Mouse (Mus musculus): ENCODE results near the gene Stab1. TPM values are rescaled to one million over a fixed set of nuclear protein-coding genes. Genes with fewer than 3 reads are reported as not detected.

Stab1 gene
- polyA plus RNA-seq, 1 experiment from 2014 or later = 18.5 TPM

DNA sequence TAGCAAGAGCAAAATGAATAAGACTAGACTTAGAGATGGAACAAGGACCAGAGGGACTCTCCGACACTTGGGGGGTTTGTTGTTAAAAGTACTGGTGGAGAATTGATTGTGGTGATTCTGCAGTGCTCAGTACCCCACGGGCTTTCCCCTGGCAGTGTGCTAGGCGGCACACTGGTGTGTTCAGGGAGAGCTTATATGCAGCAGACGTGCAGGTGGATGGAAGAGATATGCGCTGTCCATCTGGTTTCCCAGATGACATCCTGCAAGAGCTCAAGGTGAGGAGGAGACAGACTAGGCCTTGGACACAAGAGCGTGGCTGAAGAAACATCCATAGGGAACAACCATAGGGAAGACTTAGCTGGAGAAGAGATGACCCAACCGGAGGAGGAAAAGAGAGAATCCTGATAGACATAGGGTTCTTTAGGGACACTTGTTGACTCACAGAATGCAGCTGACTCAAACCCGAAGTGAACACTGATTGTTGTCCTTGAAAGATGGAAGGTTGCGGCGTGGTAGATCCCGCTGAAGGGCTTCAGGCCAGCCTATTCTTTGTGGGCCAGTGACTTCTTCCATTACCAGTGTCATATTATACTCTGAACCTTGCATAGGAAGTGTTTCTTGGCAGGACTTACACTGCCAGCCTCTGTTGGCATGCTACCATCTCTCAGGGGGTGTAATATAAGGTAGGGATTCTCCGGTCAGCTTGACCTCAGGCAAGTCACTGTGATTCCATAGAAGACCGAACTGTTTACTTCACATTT lies 38.8 kb upstream of the Stab1 start:
- 64% methylated on average over 13 of the region's 13 CpGs for WGBS (ENCODE audit: insufficient replicate concordance)
- H3K4me3 ChIP-seq (replicated peaks) = peak overlapping the region; percentile 81
- ATAC-seq (ENCODE audit: low read depth) (peak; percentile 71), DNase-seq (peak; percentile 58)
- H3K9me3 ChIP-seq (replicated peaks) = no peaks in the 10 kb centered on the region
- H3K9ac ChIP-seq = peak overlapping the region; percentile 91
- peaks cover 25% of the 10 kb centered on the region for H3K36me3 ChIP-seq
- H3K27ac ChIP-seq = peak overlapping the region; percentile 88
- H3K4me1 ChIP-seq (replicated peaks) = peaks cover 63% of the 10 kb centered on the region
- H3K27me3 ChIP-seq = no peaks in the 10 kb centered on the region
- peak overlapping the region; percentile 80 for H3K4me2 ChIP-seq

DNA sequence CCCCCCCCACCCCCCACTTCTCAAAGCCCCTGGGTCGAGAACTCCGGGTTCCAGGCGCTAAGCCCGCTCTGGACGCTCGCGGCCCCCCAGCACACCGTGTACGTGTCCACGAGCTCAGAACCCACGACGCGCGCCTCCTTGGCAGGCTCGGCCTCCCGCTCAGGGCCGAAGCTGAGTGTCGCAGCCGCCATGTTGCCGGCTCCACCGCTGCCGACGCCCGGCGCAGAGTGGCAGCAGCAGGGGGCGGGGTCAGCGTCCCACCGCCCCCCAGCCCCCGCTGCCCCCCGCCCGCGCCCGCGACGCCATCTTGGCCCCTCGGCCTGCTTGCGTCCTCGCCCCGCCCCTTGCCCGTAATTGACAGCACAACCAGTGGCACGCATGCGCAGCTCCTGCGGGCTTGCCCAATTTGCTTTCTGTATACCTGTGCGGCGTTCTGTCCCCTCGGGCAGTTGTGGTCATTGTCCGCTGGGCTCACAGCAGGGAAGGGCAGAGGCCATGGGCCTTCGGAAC lies 38.1 kb upstream of the Stab1 start:
- ATAC-seq (ENCODE audit: low read depth) = peak; percentile 77

DNA sequence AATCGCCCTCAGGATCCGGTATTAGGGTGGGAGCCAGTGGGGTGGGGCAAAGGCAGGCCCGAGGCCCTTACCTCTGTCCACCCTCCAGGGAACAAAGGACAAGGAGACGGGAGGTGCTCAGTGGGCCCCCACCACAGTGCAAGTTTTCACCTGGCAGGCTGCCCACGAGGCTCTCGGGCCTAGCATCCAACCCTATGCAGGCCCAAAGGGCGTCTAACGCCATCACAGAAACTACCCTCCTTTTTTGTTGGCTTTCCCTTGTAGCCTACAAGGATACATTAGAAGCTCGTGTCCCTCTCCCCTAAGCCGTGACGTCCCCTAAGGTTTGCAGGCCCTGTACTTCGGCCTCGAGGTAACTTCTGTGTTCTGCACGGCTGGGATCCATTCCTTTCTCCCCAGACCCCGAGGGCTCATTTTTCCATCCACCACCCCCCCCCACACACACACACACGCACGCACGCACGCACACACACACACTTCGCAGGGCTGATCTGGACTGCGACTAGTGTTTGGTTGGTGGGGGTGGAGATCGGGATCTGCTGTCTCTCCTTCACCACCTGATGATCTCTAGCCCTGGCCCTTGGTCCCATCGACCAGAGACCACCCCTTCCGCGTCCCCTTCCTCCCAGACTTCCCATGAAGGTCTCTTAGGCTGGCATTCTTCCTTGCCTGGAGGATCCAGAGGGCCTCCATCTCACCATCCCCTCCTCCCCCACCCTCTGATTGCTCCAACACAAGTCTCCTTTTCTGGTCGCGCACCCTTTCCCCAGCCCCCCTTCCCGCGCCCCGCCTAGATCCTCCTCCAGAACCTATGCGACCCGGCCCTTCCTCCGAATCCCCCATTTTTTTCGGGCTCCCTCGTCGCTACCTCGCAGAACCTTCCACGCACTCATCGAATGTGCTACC lies 37.4 kb upstream of the Stab1 start:
- H3K9ac ChIP-seq = peak overlapping the region; percentile 91
- peak overlapping the region; percentile 88 for H3K27ac ChIP-seq
- H3K9me3 ChIP-seq (replicated peaks) = no peaks in the 10 kb centered on the region
- H3K36me3 ChIP-seq = peaks cover 38% of the 10 kb centered on the region
- H3K4me3 ChIP-seq (replicated peaks) = peak overlapping the region; percentile 81
- under 1% methylated on average over 39 of the region's 39 CpGs for WGBS (ENCODE audit: insufficient replicate concordance)
- ATAC-seq (ENCODE audit: low read depth) (peak; percentile 22), DNase-seq (no peak)
- no peaks in the 10 kb centered on the region for H3K27me3 ChIP-seq
- H3K4me1 ChIP-seq (replicated peaks) = peaks cover 55% of the 10 kb centered on the region
- H3K4me2 ChIP-seq = peak overlapping the region; percentile 80

More for the DNA sequence above, 38.1 kb upstream of the Stab1 start:
- H3K9ac ChIP-seq = peak overlapping the region; percentile 91
- peaks cover 58% of the 10 kb centered on the region for H3K4me1 ChIP-seq (replicated peaks)
- H3K9me3 ChIP-seq (replicated peaks) = no peaks in the 10 kb centered on the region
- peak; percentile 92 for DNase-seq
- H3K27me3 ChIP-seq = no peaks in the 10 kb centered on the region
- H3K27ac ChIP-seq = peak overlapping the region; percentile 88
- H3K36me3 ChIP-seq = peaks cover 32% of the 10 kb centered on the region
- peak overlapping the region; percentile 80 for H3K4me2 ChIP-seq
- WGBS (ENCODE audit: insufficient replicate concordance) = 0% methylated on average over 41 of the region's 48 CpGs
- H3K4me3 ChIP-seq (replicated peaks) = peak overlapping the region; percentile 81

DNA sequence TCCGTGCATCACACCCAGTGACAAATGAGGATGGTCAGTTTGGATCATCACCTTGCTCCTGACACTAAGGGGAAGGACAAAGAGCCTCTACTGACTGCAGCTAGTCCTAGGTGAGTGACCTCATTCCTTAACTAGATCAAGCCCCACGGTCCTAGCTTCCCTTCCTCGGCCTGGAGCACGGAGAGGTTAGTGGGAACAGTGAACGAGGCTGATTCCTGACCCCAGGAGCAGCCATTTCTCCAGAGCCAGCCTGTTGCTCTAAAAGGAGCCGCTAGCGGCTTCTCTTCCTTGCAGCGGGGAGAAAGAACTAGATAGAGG lies 36.8 kb upstream of the Stab1 start:
- no peaks in the 10 kb centered on the region for H3K9me3 ChIP-seq (replicated peaks)
- no peak for DNase-seq
- H3K4me2 ChIP-seq = peak overlapping the region; percentile 80
- H3K27me3 ChIP-seq = no peaks in the 10 kb centered on the region
- peak overlapping the region; percentile 88 for H3K27ac ChIP-seq
- H3K4me1 ChIP-seq (replicated peaks) = peaks cover 58% of the 10 kb centered on the region
- peak overlapping the region; percentile 91 for H3K9ac ChIP-seq
- H3K36me3 ChIP-seq = peaks cover 44% of the 10 kb centered on the region
- ATAC-seq (ENCODE audit: low read depth) = no peak
- peak overlapping the region; percentile 81 for H3K4me3 ChIP-seq (replicated peaks)
- 17% methylated on average over 8 of the region's 8 CpGs for WGBS (ENCODE audit: insufficient replicate concordance)

DNA sequence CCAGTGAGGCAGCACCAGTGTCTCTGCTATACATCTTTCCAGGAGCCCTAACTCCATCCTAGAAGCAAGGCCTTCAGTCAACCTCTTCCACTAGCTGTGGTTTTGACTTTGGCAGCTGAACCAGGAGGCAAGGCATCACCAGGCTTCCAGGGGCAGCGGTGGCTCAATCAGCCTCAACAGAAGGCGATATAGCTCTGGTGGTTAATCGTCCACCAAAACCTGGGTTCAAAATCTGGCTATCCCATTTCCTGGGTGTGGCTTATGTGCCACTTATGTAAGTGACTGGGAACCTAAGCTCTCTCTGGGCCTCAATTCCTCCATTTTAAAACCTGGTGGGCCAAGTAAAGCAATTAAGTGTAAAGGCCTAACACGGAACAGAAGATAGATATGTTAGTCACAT lies 36.4 kb upstream of the Stab1 start:
- Histone ChIP-seq H3K4me2 (peak overlapping the region; percentile 80), H3K4me1 (replicated peaks) (peaks cover 62% of the 10 kb centered on the region), H3K36me3 (peaks cover 47% of the 10 kb centered on the region), H3K9me3 (replicated peaks) (no peaks in the 10 kb centered on the region), H3K4me3 (replicated peaks) (peak overlapping the region; percentile 81), H3K27ac (peak overlapping the region; percentile 88), H3K9ac (peak overlapping the region; percentile 91), H3K27me3 (no peaks in the 10 kb centered on the region)
- WGBS (ENCODE audit: insufficient replicate concordance) = 40% methylated on average over 4 of the region's 4 CpGs
- ATAC-seq (ENCODE audit: low read depth) = no peak
- DNase-seq = no peak

DNA sequence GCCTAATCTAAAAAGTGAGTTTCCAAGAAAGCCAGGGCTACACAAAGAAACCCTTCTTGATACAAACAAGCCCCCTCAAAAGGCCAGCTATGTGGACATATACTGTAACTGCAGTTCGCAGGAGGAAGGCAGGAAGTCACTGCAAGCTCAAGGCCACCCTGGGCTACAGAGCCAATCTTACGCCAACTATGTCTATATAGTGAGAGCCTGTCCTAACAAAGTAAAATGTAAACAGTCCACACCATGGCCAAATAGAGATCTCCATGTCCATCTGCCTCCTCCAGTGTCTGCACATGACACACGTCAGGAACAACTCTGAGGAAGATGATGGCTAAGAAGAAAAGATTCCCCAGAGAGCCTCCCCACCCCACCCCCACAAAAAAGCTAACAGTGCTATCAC lies 31.6 kb upstream of the Stab1 start:
- DNase-seq (no peak), ATAC-seq (ENCODE audit: low read depth) (peak; percentile 32; the same call in 1 of the 2 replicates)
- H3K27ac ChIP-seq = peak overlapping the region; percentile 32
- no peak overlapping the region for H3K4me3 ChIP-seq (replicated peaks)
- 75% methylated on average over 3 of the region's 3 CpGs for WGBS (ENCODE audit: insufficient replicate concordance)
- H3K4me1 ChIP-seq (replicated peaks) = peaks cover 62% of the 10 kb centered on the region
- H3K9me3 ChIP-seq (replicated peaks) = no peaks in the 10 kb centered on the region
- H3K4me2 ChIP-seq = no peak overlapping the region
- no peak overlapping the region for H3K9ac ChIP-seq
- no peaks in the 10 kb centered on the region for H3K27me3 ChIP-seq
- H3K36me3 ChIP-seq = peaks cover 86% of the 10 kb centered on the region

DNA sequence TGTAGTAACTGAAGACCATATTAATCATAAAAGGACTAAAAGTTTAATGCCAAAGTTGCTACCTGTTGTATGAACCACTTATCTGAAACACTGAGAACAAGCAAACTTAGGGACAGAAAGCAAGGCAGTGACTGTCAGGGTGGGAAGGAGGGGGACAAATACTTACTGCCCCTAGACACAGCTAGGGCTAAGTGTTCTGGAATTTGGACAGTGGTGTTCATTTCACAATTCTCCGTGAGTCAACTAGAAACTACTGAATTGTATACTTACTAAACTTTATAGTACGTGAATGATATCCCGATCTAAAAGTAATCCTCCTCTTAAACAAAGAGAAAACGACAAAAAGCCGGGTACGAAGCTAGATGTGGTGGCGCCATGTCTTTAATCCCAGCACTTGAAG lies 31.2 kb upstream of the Stab1 start:
- 84% methylated on average over 7 of the region's 7 CpGs for WGBS (ENCODE audit: insufficient replicate concordance)
- peaks cover 61% of the 10 kb centered on the region for H3K4me1 ChIP-seq (replicated peaks)
- H3K36me3 ChIP-seq = peaks cover 87% of the 10 kb centered on the region

DNA sequence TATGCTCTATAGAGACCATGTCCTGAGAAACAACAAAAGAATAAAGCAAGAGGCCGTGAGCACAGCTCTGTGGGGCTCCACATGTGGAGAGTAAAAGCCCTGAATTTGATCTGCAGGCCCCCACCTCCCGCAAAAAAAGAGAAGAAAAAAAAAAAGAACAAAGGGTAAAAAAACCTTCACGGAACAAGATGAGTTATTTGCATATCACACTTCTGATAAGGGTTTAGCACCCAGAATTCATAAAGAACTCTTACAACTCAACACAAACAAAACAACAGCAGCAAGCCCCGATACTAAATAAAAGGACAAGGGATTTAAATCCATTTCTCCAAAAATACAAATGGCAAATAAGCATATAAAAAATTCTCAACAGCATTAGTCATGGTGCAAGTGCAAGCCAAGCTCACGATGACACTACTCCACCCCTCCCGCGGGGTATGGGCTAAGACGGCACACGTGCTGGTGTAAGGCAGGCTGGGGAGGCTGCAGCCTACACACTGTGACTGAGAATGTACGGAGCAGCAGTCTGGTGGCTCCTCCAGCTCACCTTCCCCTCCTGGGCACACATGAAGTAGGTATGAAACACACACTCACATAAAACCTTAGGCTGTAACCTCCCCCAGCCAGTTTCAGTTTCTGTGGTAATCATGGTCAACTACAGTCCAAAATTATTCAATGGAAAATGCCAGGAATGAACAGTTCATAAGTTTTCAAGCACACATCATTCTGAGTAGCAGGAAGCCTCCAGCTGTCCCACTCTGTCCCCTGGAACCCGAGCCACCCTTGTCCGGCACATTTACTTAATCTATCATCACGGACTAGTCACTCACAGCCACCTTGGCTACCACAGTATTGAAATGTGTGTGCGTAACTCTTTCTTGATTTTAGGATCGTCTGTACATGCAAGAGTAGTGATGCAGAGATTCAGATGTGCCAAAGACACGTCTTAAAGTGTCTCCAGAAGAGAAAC lies 29.4 kb upstream of the Stab1 start:
- ATAC-seq (ENCODE audit: low read depth) = peak; percentile 45; the same call in 1 of the 2 replicates
- no peak overlapping the region for H3K9ac ChIP-seq
- H3K36me3 ChIP-seq = peaks cover 87% of the 10 kb centered on the region
- H3K27me3 ChIP-seq = no peaks in the 10 kb centered on the region
- 67% methylated on average over 16 of the region's 16 CpGs for WGBS (ENCODE audit: insufficient replicate concordance)
- no peaks in the 10 kb centered on the region for H3K9me3 ChIP-seq (replicated peaks)
- H3K4me1 ChIP-seq (replicated peaks) = peaks cover 52% of the 10 kb centered on the region
- H3K4me2 ChIP-seq = 0 out of 2 replicates have a peak overlapping the region, but pooled peaks have one; percentile 19
- H3K4me3 ChIP-seq (replicated peaks) = no peak overlapping the region
- 0 out of 2 replicates have a peak overlapping the region, but pooled peaks have one; percentile 13 for H3K27ac ChIP-seq
- DNase-seq = no peak

More for the DNA sequence above, 31.2 kb upstream of the Stab1 start:
- no peak for DNase-seq
- H3K27ac ChIP-seq = peak overlapping the region; percentile 32; the same call in 1 of the 2 replicates
- H3K27me3 ChIP-seq = no peaks in the 10 kb centered on the region
- H3K9ac ChIP-seq = no peak overlapping the region
- H3K4me2 ChIP-seq = no peak overlapping the region
- H3K9me3 ChIP-seq (replicated peaks) = no peaks in the 10 kb centered on the region
- H3K4me3 ChIP-seq (replicated peaks) = no peak overlapping the region
- no peak for ATAC-seq (ENCODE audit: low read depth)

DNA sequence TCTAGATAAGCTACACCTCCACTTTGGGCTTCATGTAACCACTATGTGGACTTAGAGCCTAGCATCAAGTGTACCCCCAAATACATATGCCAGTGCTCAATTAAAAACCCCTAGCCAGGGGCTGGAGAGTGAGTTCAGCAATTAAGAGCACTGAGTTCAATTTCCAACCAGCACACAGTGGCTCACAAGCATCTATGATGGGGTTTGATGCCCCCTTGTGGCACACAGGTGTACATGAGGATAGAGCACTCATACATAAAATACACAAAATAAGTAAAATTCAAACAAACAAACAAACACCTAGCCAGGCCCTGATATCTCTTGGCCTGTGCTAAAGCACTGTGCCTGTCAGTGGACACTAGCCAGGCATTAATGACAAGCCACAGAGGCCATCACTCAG lies 27.5 kb upstream of the Stab1 start:
- H3K9ac ChIP-seq = no peak overlapping the region
- no peaks in the 10 kb centered on the region for H3K9me3 ChIP-seq (replicated peaks)
- H3K36me3 ChIP-seq = peaks cover 89% of the 10 kb centered on the region
- no peak overlapping the region for H3K4me2 ChIP-seq
- no peak for DNase-seq
- H3K27ac ChIP-seq = no peak overlapping the region
- H3K4me1 ChIP-seq (replicated peaks) = peaks cover 47% of the 10 kb centered on the region
- H3K27me3 ChIP-seq = no peaks in the 10 kb centered on the region
- no peak overlapping the region for H3K4me3 ChIP-seq (replicated peaks)
- ATAC-seq (ENCODE audit: low read depth) = 0 out of 2 replicates have a peak, but pooled peaks have one; percentile 8

DNA sequence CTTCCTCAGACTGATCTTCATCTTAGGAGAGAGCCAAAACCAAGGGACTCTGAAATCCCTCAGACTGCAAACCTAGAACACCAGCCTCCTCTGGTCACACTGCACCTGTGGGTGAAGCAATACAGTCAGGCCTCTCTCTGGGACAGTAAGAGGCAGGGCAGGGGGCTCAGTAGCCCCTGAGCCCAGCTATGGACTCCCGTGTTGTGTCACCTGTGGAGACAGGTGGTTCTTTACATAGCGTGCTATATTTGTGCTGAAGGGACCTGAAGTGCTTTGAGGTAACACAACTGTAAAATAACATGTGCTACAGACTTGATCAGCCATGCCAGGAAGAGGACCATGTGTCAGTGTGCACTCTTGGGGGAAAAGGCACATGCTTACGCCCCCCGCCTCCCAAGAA lies 27.1 kb upstream of the Stab1 start:
- H3K4me1 ChIP-seq (replicated peaks) = peaks cover 47% of the 10 kb centered on the region
- H3K36me3 ChIP-seq = peaks cover 89% of the 10 kb centered on the region
- 85% methylated on average over 4 of the region's 4 CpGs for WGBS (ENCODE audit: insufficient replicate concordance)
- no peak overlapping the region for H3K9ac ChIP-seq
- no peak overlapping the region for H3K4me3 ChIP-seq (replicated peaks)
- H3K9me3 ChIP-seq (replicated peaks) = no peaks in the 10 kb centered on the region
- H3K27me3 ChIP-seq = no peaks in the 10 kb centered on the region
- no peak; the same call in 1 of the 2 replicates for ATAC-seq (ENCODE audit: low read depth)
- no peak for DNase-seq
- H3K4me2 ChIP-seq = no peak overlapping the region
- H3K27ac ChIP-seq = no peak overlapping the region
